Mouse (Mus musculus): ENCODE measurements around the gene Abhd15. TPM values are rescaled to one million over a fixed set of nuclear protein-coding genes. Genes with fewer than 3 reads are reported as not detected.
A peak's percentile ranks its signal among the peaks of the same experiment; 100 is the strongest.

Abhd15 gene
- polyA plus RNA-seq, 1 experiment, result 1.0 TPM

- TF ChIP-seq CTCF (IDR thresholded peaks at IDR 0.05; ENCODE audit: borderline replicate concordance, insufficient read depth, low read length) (no peak), POLR2A (IDR thresholded peaks at IDR 0.05; ENCODE audit: low read depth, low read length) (no peak)
- no peak overlapping the region for H3K27ac ChIP-seq (ENCODE audit: insufficient read depth, low read length)
- no peak overlapping the region for H3K4me3 ChIP-seq (ENCODE audit: insufficient read depth, low read length)
- H3K4me1 ChIP-seq (ENCODE audit: control insufficient read depth, insufficient read depth, low read length), result 0 out of 2 replicates have a peak, but pooled peaks cover 2% of the 10 kb centered on the region
These were observed 31.2 kb upstream of the Abhd15 start for GRCm38 (mm10) chr11:77483510-77484255.

GRCm38 (mm10) chr11:77485229-77485628 lies 29.7 kb upstream of the Abhd15 start:
- TF ChIP-seq POLR2A (IDR thresholded peaks at IDR 0.05; ENCODE audit: low read depth, low read length) (no peak), CTCF (IDR thresholded peaks at IDR 0.05; ENCODE audit: borderline replicate concordance, insufficient read depth, low read length) (no peak)
- Histone ChIP-seq H3K27ac (ENCODE audit: insufficient read depth, low read length) (no peak overlapping the region), H3K4me3 (ENCODE audit: insufficient read depth, low read length) (no peak overlapping the region), H3K4me1 (ENCODE audit: control insufficient read depth, insufficient read depth, low read length) (peaks cover 4% of the 10 kb centered on the region; the same call in 1 of the 2 replicates)

GRCm38 (mm10) chr11:77486798-77487197 lies 28.1 kb upstream of the Abhd15 start:
- no peak overlapping the region for H3K4me3 ChIP-seq (ENCODE audit: insufficient read depth, low read length)
- H3K27ac ChIP-seq (ENCODE audit: insufficient read depth, low read length), result no peak overlapping the region
- TF ChIP-seq POLR2A (IDR thresholded peaks at IDR 0.05; ENCODE audit: low read depth, low read length), result no peak
- no peak for TF ChIP-seq CTCF (IDR thresholded peaks at IDR 0.05; ENCODE audit: borderline replicate concordance, insufficient read depth, low read length)

DNA sequence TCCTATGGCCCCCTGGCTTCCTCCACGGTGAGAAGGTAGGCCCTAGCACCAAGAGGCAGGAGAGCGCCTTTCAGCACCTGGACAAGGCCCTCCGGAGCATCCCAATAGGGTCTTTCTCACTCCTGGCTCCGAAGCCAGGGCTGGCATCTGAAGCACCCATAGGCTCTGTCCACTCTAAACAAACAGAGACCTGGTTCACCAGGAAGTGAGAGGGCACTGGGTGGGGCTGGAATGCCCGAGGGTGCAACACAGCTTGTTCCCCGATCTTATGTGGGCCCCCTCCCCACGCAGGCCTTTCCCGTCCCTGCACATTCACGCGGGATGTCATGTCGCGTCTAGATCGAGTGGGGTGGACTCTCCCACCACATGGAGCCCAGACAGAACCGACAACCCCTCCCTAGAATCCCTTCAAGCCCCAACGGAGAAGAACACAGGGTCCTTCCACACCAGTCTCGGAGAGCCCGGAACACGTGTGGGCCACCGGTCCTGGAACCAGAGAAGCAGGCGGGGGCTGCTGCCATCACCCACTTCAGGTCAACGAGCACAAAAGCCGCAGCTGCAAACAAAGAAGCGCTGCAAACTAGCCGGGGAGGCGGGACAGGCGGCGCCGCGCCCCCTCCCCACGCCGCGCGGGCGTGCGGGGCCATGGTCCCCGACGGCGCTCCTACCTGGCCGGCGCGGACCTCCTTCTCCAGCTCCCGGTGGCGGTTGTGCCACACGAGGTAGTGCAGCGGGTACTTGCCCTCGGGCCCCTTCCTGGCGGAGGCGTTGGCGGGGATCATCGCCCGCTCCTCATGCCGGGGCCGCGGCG lies 25.9 kb upstream of the Abhd15 start:
- peaks cover 8% of the 10 kb centered on the region; the same call in 1 of the 2 replicates for H3K4me1 ChIP-seq (ENCODE audit: control insufficient read depth, insufficient read depth, low read length)
- no peak overlapping the region for H3K27ac ChIP-seq (ENCODE audit: insufficient read depth, low read length)
- H3K4me3 ChIP-seq (ENCODE audit: insufficient read depth, low read length), result peak overlapping the region; percentile 58
- no peak for TF ChIP-seq POLR2A (IDR thresholded peaks at IDR 0.05; ENCODE audit: low read depth, low read length)
- TF ChIP-seq CTCF (IDR thresholded peaks at IDR 0.05; ENCODE audit: borderline replicate concordance, insufficient read depth, low read length), result no peak

More at GRCm38 (mm10) chr11:77486798-77487197, 28.1 kb upstream of the Abhd15 start:
- H3K4me1 ChIP-seq (ENCODE audit: control insufficient read depth, insufficient read depth, low read length), result peaks cover 10% of the 10 kb centered on the region; the same call in 1 of the 2 replicates

- H3K27ac ChIP-seq (ENCODE audit: insufficient read depth, low read length), result peak within 1 kb of the TSS; percentile 60
- H3K4me3 ChIP-seq (ENCODE audit: insufficient read depth, low read length), result peak within 1 kb of the TSS; percentile 58
- TF ChIP-seq POLR2A (IDR thresholded peaks at IDR 0.05; ENCODE audit: low read depth, low read length), result peak; percentile 41; the same call in 1 of the 2 replicates
- no peak for TF ChIP-seq CTCF (IDR thresholded peaks at IDR 0.05; ENCODE audit: borderline replicate concordance, insufficient read depth, low read length)
- H3K4me1 ChIP-seq (ENCODE audit: control insufficient read depth, insufficient read depth, low read length), result peaks cover 11% of the 10 kb centered on the region
These were observed 25.2 kb upstream of the Abhd15 start, which contains the start of gene Ankrd13b for GRCm38 (mm10) chr11:77489591-77490235. Ankrd13b (minus strand) TSS chr11:77489678.

DNA sequence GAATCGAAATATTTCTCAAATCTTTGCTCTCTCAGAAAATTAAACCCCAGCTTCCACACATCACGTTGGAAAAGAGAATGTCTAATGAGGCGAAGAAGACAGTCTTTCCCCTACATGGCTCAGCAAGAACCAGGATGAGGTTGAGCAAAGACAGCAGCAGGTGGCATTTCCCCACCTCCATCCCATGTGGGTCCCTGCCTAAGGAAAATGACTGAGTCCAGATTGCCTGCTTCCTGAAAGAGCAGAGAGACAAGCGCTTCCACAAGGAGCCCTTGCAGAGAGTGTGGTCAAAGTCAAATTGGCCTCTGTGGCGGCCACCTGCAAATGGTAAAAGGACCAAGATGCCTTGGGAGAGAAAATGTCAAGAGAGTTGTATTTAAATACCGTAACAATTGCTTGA lies 24.5 kb upstream of the Abhd15 start:
- H3K4me3 ChIP-seq (ENCODE audit: insufficient read depth, low read length), result no peak overlapping the region
- no peak for TF ChIP-seq CTCF (IDR thresholded peaks at IDR 0.05; ENCODE audit: borderline replicate concordance, insufficient read depth, low read length)
- TF ChIP-seq POLR2A (IDR thresholded peaks at IDR 0.05; ENCODE audit: low read depth, low read length), result no peak
- H3K4me1 ChIP-seq (ENCODE audit: control insufficient read depth, insufficient read depth, low read length), result peaks cover 18% of the 10 kb centered on the region
- H3K27ac ChIP-seq (ENCODE audit: insufficient read depth, low read length), result peak overlapping the region; percentile 60

- Histone ChIP-seq H3K4me1 (ENCODE audit: control insufficient read depth, insufficient read depth, low read length) (peaks cover 21% of the 10 kb centered on the region), H3K4me3 (ENCODE audit: insufficient read depth, low read length) (peak overlapping the region; percentile 7; the same call in 1 of the 2 replicates), H3K27ac (ENCODE audit: insufficient read depth, low read length) (peak overlapping the region; percentile 91)
- TF ChIP-seq CTCF (IDR thresholded peaks at IDR 0.05; ENCODE audit: borderline replicate concordance, insufficient read depth, low read length), result peak; percentile 87
- peak; percentile 37 for TF ChIP-seq POLR2A (IDR thresholded peaks at IDR 0.05; ENCODE audit: low read depth, low read length)
These were observed 23.8 kb upstream of the Abhd15 start for GRCm38 (mm10) chr11:77491123-77491501.

- peaks cover 21% of the 10 kb centered on the region for H3K4me1 ChIP-seq (ENCODE audit: control insufficient read depth, insufficient read depth, low read length)
- TF ChIP-seq POLR2A (IDR thresholded peaks at IDR 0.05; ENCODE audit: low read depth, low read length) (peak; percentile 74), CTCF (IDR thresholded peaks at IDR 0.05; ENCODE audit: borderline replicate concordance, insufficient read depth, low read length) (no peak)
- H3K4me3 ChIP-seq (ENCODE audit: insufficient read depth, low read length), result peak overlapping the region; percentile 78; the same call in 1 of the 2 replicates
- peak overlapping the region; percentile 91 for H3K27ac ChIP-seq (ENCODE audit: insufficient read depth, low read length)
These were observed 23.2 kb upstream of the Abhd15 start for GRCm38 (mm10) chr11:77491502-77492291.
